ENCODE assay signal across 30 mouse cellular contexts in genomic region chr10:75904391-75904790, GRCm38 (mm10). TPM values are rescaled to one million over a fixed set of nuclear protein-coding genes. Genes with fewer than 3 reads are reported as not detected.
"Had no signal": no experiment of that assay in that cellular context is flagged by ENCODE, and none has a peak within 500 bp of the region (broad histone marks: within the 10 kb centered on the region; RNA-seq: fewer than 3 reads in every experiment).

No protein-coding gene starts in this region.

- H3K4me2 ChIP-seq: hindbrain, embryonic 12.5 days; hindbrain, embryonic 14.5 days; intestine, embryonic 15.5 days; limb, embryonic 12.5 days; liver, embryonic 11.5 days; liver, embryonic 13.5 days; liver, embryonic 15.5 days had no signal

- H3K9ac ChIP-seq: hindbrain, embryonic 12.5 days; hindbrain, embryonic 14.5 days; intestine, embryonic 15.5 days; limb, embryonic 12.5 days; liver, embryonic 13.5 days; liver, embryonic 15.5 days had no signal

- H3K4me1 ChIP-seq: hindbrain, embryonic 10.5 days; hindbrain, embryonic 12.5 days; intestine, embryonic 15.5 days; limb, embryonic 10.5 days; limb, embryonic 12.5 days; liver, embryonic 13.5 days had no signal

- H3K4me3 ChIP-seq: heart, adult 2 months; heart, embryonic 10.5 days; hindbrain, embryonic 10.5 days; hindbrain, embryonic 12.5 days; intestine, embryonic 15.5 days; layer of hippocampus, adult 2 months; left cerebral cortex, adult 2 months; limb, embryonic 10.5 days; limb, embryonic 12.5 days; liver, embryonic 13.5 days; liver, embryonic 15.5 days had no signal

- H3K9me3 ChIP-seq: heart, embryonic 10.5 days; hindbrain, embryonic 10.5 days; hindbrain, embryonic 12.5 days; intestine, embryonic 15.5 days; limb, embryonic 10.5 days; limb, embryonic 12.5 days; liver, embryonic 13.5 days; liver, embryonic 15.5 days had no signal

- H3K27ac ChIP-seq: heart, adult 2 months; heart, embryonic 10.5 days; hindbrain, embryonic 10.5 days; hindbrain, embryonic 12.5 days; hindbrain, embryonic 14.5 days; intestine, embryonic 15.5 days; layer of hippocampus, adult 2 months; left cerebral cortex, adult 2 months; limb, embryonic 10.5 days; limb, embryonic 12.5 days; liver, embryonic 13.5 days; liver, embryonic 15.5 days had no signal

- DNase-seq: gastrocnemius, postnatal 14 days; heart, postnatal 10 days; heart, postnatal 4 days; kidney, adult 18-20 months; kidney, adult 8-10 months; kidney, postnatal 10 days; kidney, postnatal 25 days; kidney, postnatal 4 days; liver; liver, embryonic 13.5 days had no signal

- ATAC-seq: hindbrain, embryonic 16.5 days; inflammation-experienced regulatory T-cells, adult 6 months; intestine, embryonic 15.5 days; intestine, postnatal 0 days had no signal

- H3K27me3 ChIP-seq: hindbrain, embryonic 12.5 days; intestine, embryonic 15.5 days; limb, embryonic 12.5 days; liver, embryonic 13.5 days; liver, embryonic 15.5 days had no signal

RNA-seq across cellular contexts. Expression of gene Derl3, which starts 11.2 kb away (rescaled TPM):
- total RNA-seq: gastrocnemius, postnatal 14 days had no signal

RNA-seq across cellular contexts. Expression of gene Gm867, which starts 36.1 kb away (rescaled TPM):
- total RNA-seq: gastrocnemius, adult 8-10 months; gastrocnemius, postnatal 14 days; gastrocnemius, postnatal 4 days; granulocyte monocyte progenitor cell, adult 5-6 weeks; heart, adult 2 months; heart, postnatal 10 days; heart, postnatal 25 days; heart, postnatal 4 days; left cerebral cortex, postnatal 14 days had no signal
- polyA plus RNA-seq: inflammation-experienced regulatory T-cells, adult 6 months; intestine, postnatal 0 days had no signal
